Mouse (Mus musculus) bone marrow, adult 2 months (tissue): ENCODE data around the gene Ampd1. TPM values are rescaled to one million over a fixed set of nuclear protein-coding genes. Genes with fewer than 3 reads are reported as not detected.

Source experiments
- H3K27ac ChIP-seq: fragments of 200-500 bp; 2 replicates; pipeline ENCODE4 v1.5.1; 2012; ENCODE audit warnings: low read depth, mild to moderate bottlenecking, control low read depth, inconsistent platforms, low read length; ENCODE audit not compliant: control insufficient read depth, poor library complexity, insufficient read depth
- H3K4me1 ChIP-seq: fragments of 200-500 bp; 2 replicates; pipeline ENCODE4 v1.6.1; 2011; ENCODE audit warnings: low read length; ENCODE audit not compliant: control insufficient read depth, insufficient read depth
- H3K4me3 ChIP-seq: fragments of 200-500 bp; replicated peaks from 2 replicates; pipeline ENCODE3; 2011; ENCODE audit warnings: mild to moderate bottlenecking, low read depth, low read length, control low read depth; ENCODE audit not compliant: control insufficient read depth
- CTCF ChIP-seq: fragments of 200-500 bp; IDR thresholded peaks from 2 replicates; pipeline ENCODE4 v1.5.1; 2011; ENCODE audit warnings: low read length, control low read depth; ENCODE audit not compliant: control insufficient read depth, insufficient read depth
- POLR2A ChIP-seq: fragments of 200-500 bp; IDR thresholded peaks from 2 replicates; pipeline ENCODE4 v1.6.1; 2011; ENCODE audit warnings: low read depth, mild to moderate bottlenecking, control low read depth, low read length, borderline replicate concordance; ENCODE audit not compliant: control insufficient read depth
- WGBS: fragments of 180-500 bp; shearing (Covaris S2); methylation state at CpG from one replicate; pipeline ENCODE4 v1.1.7; 2018; 5-methylcytosine and 5-hydroxymethylcytosine counted together
- polyA plus RNA-seq: library from polyadenylated mRNA; stranded (reverse); fragments of >200 nt; gene quantifications from 2 replicates; pipeline ENCODE4 v1.2.4, GENCODE M21; 2011; ENCODE audit warnings: low replicate concordance; ENCODE audit not compliant: missing spikeins, insufficient read depth, insufficient read length

The Ampd1 gene
- polyA plus RNA-seq, 1 experiment, result not detected

- Histone ChIP-seq H3K27ac (no peak overlapping the region), H3K4me1 (no peaks in the 10 kb centered on the region), H3K4me3 (no peak overlapping the region)
- TF ChIP-seq CTCF (no peak), POLR2A (no peak)
- WGBS, result 76% methylated on average over 3 of the region's 3 CpGs
These were observed 49.8 kb downstream of the Ampd1 start for GRCm38 (mm10) chr3:103123636-103124035.

DNA sequence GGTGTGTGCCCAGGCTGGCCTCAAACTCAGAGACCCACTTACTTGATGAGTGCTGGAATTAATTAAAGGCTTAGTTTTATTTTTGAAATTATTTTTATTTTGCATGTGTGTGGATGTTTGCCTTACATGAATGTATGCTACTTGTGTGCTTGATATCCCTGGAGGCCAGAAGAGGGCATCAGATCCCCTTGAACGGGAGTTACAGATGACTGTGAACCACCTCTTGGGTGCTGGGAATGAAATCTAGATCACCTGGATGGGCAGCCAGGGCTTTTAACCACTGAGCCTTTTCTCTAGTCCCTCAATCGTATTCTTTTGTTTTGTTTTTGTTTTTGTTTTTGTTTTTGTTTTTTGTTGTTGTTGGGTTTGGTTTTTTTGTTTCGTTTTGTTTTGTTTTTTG, 52.3 kb downstream of the Ampd1 start:
- TF ChIP-seq POLR2A (no peak), CTCF (no peak)
- H3K4me3 ChIP-seq, result no peak overlapping the region
- no peaks in the 10 kb centered on the region; the same call in 1 of the 2 replicates for H3K4me1 ChIP-seq
- H3K27ac ChIP-seq, result no peak overlapping the region
- 91% methylated on average over 3 of the region's 3 CpGs for WGBS

- Histone ChIP-seq H3K4me3 (no peak overlapping the region), H3K27ac (no peak overlapping the region), H3K4me1 (no peaks in the 10 kb centered on the region; the same call in 1 of the 2 replicates)
- no peak for TF ChIP-seq CTCF
- no peak for TF ChIP-seq POLR2A
- 85% methylated on average over 2 of the region's 2 CpGs for WGBS
These were observed 53.4 kb downstream of the Ampd1 start for GRCm38 (mm10) chr3:103127177-103127576.

GRCm38 (mm10) chr3:103127721-103128120, 53.9 kb downstream of the Ampd1 start:
- no peak for TF ChIP-seq CTCF
- no peak for TF ChIP-seq POLR2A
- H3K4me1 ChIP-seq, result no peaks in the 10 kb centered on the region; the same call in 1 of the 2 replicates
- no peak overlapping the region for H3K4me3 ChIP-seq
- WGBS, result 93% methylated on average over 5 of the region's 5 CpGs
- H3K27ac ChIP-seq, result no peak overlapping the region

- H3K27ac ChIP-seq, result no peak overlapping the region
- WGBS, result 65% methylated on average over 4 of the region's 4 CpGs
These were observed 54.4 kb downstream of the Ampd1 start for GRCm38 (mm10) chr3:103128251-103128650.

GRCm38 (mm10) chr3:103129367-103130159, 55.7 kb downstream of the Ampd1 start:
- TF ChIP-seq CTCF (no peak), POLR2A (no peak)
- Histone ChIP-seq H3K27ac (peak overlapping the region; percentile 76), H3K4me1 (no peaks in the 10 kb centered on the region; the same call in 1 of the 2 replicates), H3K4me3 (no peak overlapping the region)
- 37% methylated on average over 8 of the region's 8 CpGs for WGBS

More at GRCm38 (mm10) chr3:103128251-103128650, 54.4 kb downstream of the Ampd1 start:
- no peak for TF ChIP-seq CTCF
- no peak for TF ChIP-seq POLR2A
- no peak overlapping the region for H3K4me3 ChIP-seq
- H3K4me1 ChIP-seq, result no peaks in the 10 kb centered on the region; the same call in 1 of the 2 replicates

DNA sequence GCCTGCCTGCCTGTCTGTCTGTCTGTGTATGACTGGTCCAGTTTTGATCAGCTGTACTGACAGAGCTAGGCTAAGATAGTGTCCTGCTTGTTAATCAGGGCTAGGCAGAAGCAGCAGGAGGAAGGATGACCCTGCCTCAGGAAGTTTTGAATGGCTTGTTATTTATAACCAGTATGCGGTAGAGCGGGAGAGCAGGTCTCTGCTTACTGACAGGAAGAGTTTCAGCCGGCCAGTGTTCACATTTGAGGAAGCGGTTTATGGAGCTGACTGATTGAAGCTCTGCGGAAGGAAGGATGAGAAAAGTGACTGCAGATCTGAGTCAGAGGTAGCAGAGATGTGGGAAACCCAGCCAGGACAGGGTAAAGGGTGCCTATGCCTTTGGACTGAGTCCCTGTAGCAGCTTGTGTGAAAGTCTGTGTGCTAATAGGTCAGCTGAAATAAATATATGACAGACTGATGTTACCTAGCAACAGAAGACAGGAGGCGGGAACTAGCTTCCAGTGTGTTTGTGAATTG, 56.5 kb downstream of the Ampd1 start:
- no peaks in the 10 kb centered on the region; the same call in 1 of the 2 replicates for H3K4me1 ChIP-seq
- WGBS, result 7% methylated on average over 6 of the region's 6 CpGs
- H3K27ac ChIP-seq, result peak overlapping the region; percentile 76
- TF ChIP-seq POLR2A, result no peak; the same call in 1 of the 2 replicates
- no peak for TF ChIP-seq CTCF
- H3K4me3 ChIP-seq, result peak overlapping the region; percentile 28

DNA sequence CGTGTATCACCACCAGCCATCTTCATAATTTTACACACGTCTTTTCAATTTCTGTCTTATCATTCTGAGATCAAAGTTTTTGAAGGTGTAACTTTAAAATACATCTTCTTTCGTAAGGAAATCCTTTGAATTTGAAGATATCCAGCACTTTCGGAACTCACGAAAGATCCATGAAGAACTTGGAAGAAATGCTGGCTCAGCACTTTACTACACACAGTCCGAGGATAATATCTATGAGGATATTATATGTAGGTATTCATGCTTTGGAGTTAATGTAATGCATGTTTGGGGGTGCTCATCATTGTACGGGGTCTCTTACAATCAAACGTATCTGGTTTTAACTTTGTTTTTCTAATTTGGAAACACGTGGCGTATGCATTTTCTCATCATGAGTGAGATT, 59.3 kb downstream of the Ampd1 start:
- no peak for TF ChIP-seq POLR2A
- no peak for TF ChIP-seq CTCF
- Histone ChIP-seq H3K27ac (no peak overlapping the region), H3K4me3 (no peak overlapping the region), H3K4me1 (no peaks in the 10 kb centered on the region; the same call in 1 of the 2 replicates)
- WGBS, result 88% methylated on average over 10 of the region's 10 CpGs
